Mouse (Mus musculus): ENCODE measurements around the gene Actr1a.

GRCm38 (mm10) chr19:46363294-46364009 is 32.1 kb downstream of the Actr1a start:
- TF ChIP-seq MYOG (IDR thresholded peaks at IDR 0.05; ENCODE audit: control insufficient read depth in 1 of 3, insufficient read depth in 1 of 3, insufficient read length in 2 of 3, low read depth in 2 of 3) (no peak), MAX (IDR thresholded peaks at IDR 0.05; ENCODE audit: low read depth) (no peak), POLR2A (IDR thresholded peaks at IDR 0.05; ENCODE audit: insufficient read length, low read depth) (no peak), E2F4 (IDR thresholded peaks at IDR 0.05; ENCODE audit: insufficient read depth) (no peak)
